Mouse (Mus musculus) hindbrain, postnatal 0 days (tissue): ENCODE measurements around the gene Rtl6. TPM values are rescaled to one million over a fixed set of nuclear protein-coding genes. Genes with fewer than 3 reads are reported as not detected.
A peak's percentile ranks its signal among the peaks of the same experiment; 100 is the strongest.

Source experiments
- ATAC-seq: fragments of 200-750 bp; cut with Nextera tagmentation; 2 replicates; pipeline ENCODE4 v1.8.0; 2017; ENCODE audit warnings: mild to moderate bottlenecking, moderate TSS enrichment, moderate library complexity
- DNase-seq: peaks from one replicate; pipeline ENCODE4 v3.0.0-alpha.2; 2015; ENCODE audit warnings: low spot score
- H3K27ac ChIP-seq: fragments of 300-500 bp; sonication (generic); 2 replicates; pipeline ENCODE4 v1.5.1; 2014; ENCODE audit warnings: mild to moderate bottlenecking
- H3K27me3 ChIP-seq: fragments of 300-500 bp; sonication (generic); 2 replicates; pipeline ENCODE4 v1.6.1; 2014; ENCODE audit warnings: low read length, mixed read lengths; ENCODE audit not compliant: insufficient read depth
- H3K36me3 ChIP-seq: fragments of 300-500 bp; sonication (generic); 2 replicates; pipeline ENCODE4 v1.6.1; 2014; ENCODE audit warnings: low read length, mixed read lengths; ENCODE audit not compliant: insufficient read depth
- H3K4me1 ChIP-seq: fragments of 300-500 bp; sonication (generic); 2 replicates; pipeline ENCODE4 v1.6.1; 2014; ENCODE audit warnings: antibody characterized with exemption, low read length, mixed read lengths; ENCODE audit not compliant: insufficient read depth
- H3K4me2 ChIP-seq: fragments of 300-500 bp; sonication (generic); 2 replicates; pipeline ENCODE4 v1.6.1; 2014; ENCODE audit warnings: low read depth, mild to moderate bottlenecking, low read length, moderate library complexity, mixed read lengths
- H3K4me3 ChIP-seq: fragments of 300-500 bp; sonication (generic); 2 replicates; pipeline ENCODE4 v1.5.1; 2014; ENCODE audit warnings: low read length
- H3K9ac ChIP-seq: fragments of 300-500 bp; sonication (generic); replicated peaks from 2 replicates; pipeline ENCODE4 v1.6.1; 2014; ENCODE audit warnings: mild to moderate bottlenecking, low read length, moderate library complexity, mixed read lengths
- H3K9me3 ChIP-seq: fragments of 300-500 bp; sonication (generic); 2 replicates; pipeline ENCODE4 v1.6.1; 2016; ENCODE audit warnings: low read length, mixed read lengths
- CTCF ChIP-seq: IDR thresholded peaks from 2 replicates; pipeline ENCODE4 v1.5.1; 2016; ENCODE audit warnings: antibody characterized with exemption, control low read depth, low read depth
- WGBS: fragments of 180-500 bp; shearing (Covaris S2); extraction: QIAGEN DNeasy Blood & Tissue Kit; methylation state at CpG from one replicate; pipeline ENCODE4 v1.1.7; 2014; 5-methylcytosine and 5-hydroxymethylcytosine counted together
- polyA plus RNA-seq: library from polyadenylated mRNA; unstranded; fragments of >200 nt; fragmentation: Nextera tagmentation; extraction: Ambion mirVana; gene quantifications from 2 replicates; pipeline ENCODE4 v1.2.1, GENCODE M21; 2015
- total RNA-seq: library from RNA; depleted of rRNA; stranded (reverse); fragments of >200 nt; gene quantifications from 2 replicates; pipeline ENCODE4 v1.2.3, GENCODE M21; 2014; rRNA removed

The Rtl6 gene
- 77.9 and 80.7 TPM in 2 replicates for total RNA-seq
- polyA plus RNA-seq, result 39.1 and 39.9 TPM in 2 replicates

DNA sequence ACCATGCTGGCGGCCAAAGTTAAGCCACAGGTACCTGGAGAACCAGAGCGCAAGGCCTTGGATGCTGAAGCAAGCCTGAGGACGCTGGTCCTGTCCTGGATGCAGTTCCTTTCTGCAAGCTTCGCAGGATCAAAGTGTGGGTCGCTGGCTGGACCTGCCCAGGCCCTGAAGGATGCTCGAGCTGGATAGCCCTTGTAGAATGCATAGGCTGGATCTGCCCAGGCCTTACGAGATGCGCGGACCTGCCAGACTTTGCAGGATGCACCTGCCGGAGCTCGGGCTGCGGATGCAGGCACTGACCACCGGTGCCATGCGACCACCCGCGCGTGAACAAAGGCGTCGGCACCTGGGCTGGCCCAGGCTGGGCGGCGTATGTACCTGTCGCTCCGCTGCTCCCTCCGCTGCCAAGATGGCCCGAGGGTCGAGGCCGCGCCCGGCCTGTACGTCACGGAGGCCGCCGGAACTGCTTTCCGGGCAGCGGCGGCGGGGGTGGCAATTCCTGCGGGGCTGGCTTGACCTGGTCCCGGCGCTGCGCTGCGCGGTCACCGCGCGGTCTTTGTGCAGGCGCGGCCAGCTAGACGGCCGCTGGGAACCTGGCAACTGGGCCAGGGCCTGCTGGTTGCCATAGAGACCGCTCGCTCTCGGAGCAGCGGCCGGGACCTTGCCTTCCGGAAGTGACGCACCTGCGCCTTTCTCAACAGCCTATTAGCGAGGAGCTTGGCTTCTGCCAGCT lies at the start of gene Rtl6:
Gene Rtl6, minus strand, starts transcription at position 635 of the 733 bp plus-strand sequence.
- no peaks in the 10 kb centered on the region; the same call in 1 of the 2 replicates for H3K36me3 ChIP-seq
- peaks cover 8% of the 10 kb centered on the region for H3K4me1 ChIP-seq
- H3K4me3 ChIP-seq, result peak within 1 kb of the TSS; percentile 54
- WGBS, result 11% methylated on average over 47 of the region's 59 CpGs
- peak within 1 kb of the TSS; percentile 74 for H3K9ac ChIP-seq
- no peaks in the 10 kb centered on the region for H3K9me3 ChIP-seq
- H3K4me2 ChIP-seq, result peak within 1 kb of the TSS; percentile 71
- H3K27me3 ChIP-seq, result no peaks in the 10 kb centered on the region; the same call in 1 of the 2 replicates
- DNase-seq, result peak; percentile 96
- H3K27ac ChIP-seq, result peak within 1 kb of the TSS; percentile 89
- TF ChIP-seq CTCF, result no peak
- ATAC-seq, result peak; percentile 96

DNA sequence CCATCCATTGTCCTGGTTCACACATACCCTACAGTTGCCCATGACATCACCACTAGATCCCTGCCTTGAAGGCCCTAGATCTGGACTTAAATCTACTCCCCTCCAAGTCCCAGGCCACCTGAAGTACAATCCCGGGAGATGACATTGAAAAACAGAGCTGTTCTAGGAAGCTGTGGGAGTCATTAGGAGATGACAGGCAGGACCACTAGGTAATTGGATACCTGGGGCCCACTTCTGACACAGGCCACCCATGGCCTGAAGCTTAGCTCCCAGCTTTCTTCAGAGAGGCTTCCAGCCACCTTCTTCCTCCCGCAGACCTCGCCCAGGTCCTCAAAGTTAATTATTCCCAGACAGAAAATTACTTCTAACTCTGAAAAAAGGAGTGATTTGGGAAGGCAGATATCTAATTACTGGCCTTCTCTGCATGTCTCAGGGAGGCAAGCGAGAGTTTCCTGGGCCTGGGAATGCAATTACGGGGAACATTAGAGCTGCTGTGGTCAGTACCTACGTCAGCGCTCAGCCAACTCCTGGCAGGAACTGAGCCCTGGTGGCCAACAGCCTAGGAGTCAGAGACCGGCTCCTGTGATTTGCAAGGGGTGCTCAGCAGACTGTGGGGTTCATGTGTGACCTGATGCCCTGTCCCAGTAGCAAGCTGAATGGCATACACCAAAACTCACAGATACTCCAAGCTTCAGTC lies 45.8 kb upstream of the Rtl6 start:
- ATAC-seq (no peak), DNase-seq (no peak)
- no peak overlapping the region for H3K4me2 ChIP-seq
- WGBS, result 81% methylated on average over 8 of the region's 8 CpGs
- H3K4me3 ChIP-seq, result no peak overlapping the region
- no peaks in the 10 kb centered on the region for H3K9me3 ChIP-seq
- no peaks in the 10 kb centered on the region for H3K27me3 ChIP-seq
- H3K9ac ChIP-seq, result no peak overlapping the region
- no peak overlapping the region for H3K27ac ChIP-seq
- H3K4me1 ChIP-seq, result no peaks in the 10 kb centered on the region
- no peaks in the 10 kb centered on the region for H3K36me3 ChIP-seq
- TF ChIP-seq CTCF, result no peak

DNA sequence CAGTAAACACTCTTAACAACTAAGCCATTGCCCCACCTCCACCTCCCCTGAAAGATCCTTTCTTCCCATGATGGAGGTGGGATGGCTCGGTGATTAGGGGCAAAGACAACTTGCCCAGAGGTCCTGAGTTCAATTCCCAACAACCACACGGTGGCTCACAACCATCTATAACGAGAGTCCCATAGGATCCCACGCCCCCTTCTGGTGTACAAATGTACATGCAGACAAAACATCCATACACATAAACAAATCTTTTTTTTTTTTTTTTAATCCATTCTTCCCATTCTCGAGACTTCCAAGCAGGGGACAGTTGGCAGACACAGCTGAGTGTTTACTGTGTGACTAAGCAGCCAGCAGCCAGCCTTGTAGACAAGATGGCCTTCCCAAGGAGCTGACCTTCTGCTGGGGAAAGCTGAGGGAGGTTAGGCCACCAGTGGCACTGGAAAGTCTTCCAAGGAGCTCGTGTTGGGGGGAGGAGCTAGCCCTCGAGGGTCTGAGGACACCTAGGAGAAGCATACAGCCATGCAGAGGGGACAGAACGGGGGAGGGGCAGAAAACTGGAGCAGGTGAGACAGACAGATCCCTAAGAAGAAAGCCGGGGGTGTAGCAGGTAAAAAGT lies 43.5 kb upstream of the Rtl6 start:
- ATAC-seq, result no peak
- Histone ChIP-seq H3K4me2 (no peak overlapping the region), H3K27me3 (no peaks in the 10 kb centered on the region), H3K4me1 (no peaks in the 10 kb centered on the region), H3K36me3 (no peaks in the 10 kb centered on the region), H3K9ac (no peak overlapping the region), H3K27ac (no peak overlapping the region), H3K9me3 (no peaks in the 10 kb centered on the region), H3K4me3 (no peak overlapping the region)
- TF ChIP-seq CTCF, result no peak; the same call in 1 of the 2 replicates
- WGBS, result 74% methylated on average over 9 of the region's 9 CpGs
- no peak for DNase-seq

DNA sequence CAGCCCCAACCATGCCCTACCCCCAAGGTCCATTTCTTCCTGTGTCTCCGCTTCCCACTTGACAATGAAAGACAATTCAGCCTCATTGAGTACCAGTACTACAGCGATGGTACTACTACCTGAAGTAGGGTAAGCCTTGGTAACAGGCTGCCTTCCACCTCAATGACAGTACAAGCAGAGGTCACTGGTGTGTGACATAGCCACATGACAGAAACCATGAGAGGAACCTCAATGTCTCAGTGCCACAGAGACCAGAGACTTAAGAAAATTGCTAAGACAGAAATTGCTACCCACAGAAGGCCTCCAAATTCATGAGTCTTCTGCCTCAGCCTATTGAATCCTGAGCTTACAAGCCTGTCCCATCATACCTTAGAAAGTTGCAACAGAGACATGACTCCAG lies 41.3 kb upstream of the Rtl6 start:
- H3K4me2 ChIP-seq, result no peak overlapping the region
- no peak for TF ChIP-seq CTCF
- ATAC-seq (no peak), DNase-seq (no peak)
- H3K36me3 ChIP-seq, result no peaks in the 10 kb centered on the region
- 93% methylated on average over 2 of the region's 2 CpGs for WGBS
- H3K27me3 ChIP-seq, result no peaks in the 10 kb centered on the region
- H3K9ac ChIP-seq, result no peak overlapping the region
- H3K9me3 ChIP-seq, result no peaks in the 10 kb centered on the region
- no peak overlapping the region for H3K27ac ChIP-seq
- H3K4me3 ChIP-seq, result no peak overlapping the region
- 0 out of 2 replicates have a peak, but pooled peaks cover 1% of the 10 kb centered on the region for H3K4me1 ChIP-seq

DNA sequence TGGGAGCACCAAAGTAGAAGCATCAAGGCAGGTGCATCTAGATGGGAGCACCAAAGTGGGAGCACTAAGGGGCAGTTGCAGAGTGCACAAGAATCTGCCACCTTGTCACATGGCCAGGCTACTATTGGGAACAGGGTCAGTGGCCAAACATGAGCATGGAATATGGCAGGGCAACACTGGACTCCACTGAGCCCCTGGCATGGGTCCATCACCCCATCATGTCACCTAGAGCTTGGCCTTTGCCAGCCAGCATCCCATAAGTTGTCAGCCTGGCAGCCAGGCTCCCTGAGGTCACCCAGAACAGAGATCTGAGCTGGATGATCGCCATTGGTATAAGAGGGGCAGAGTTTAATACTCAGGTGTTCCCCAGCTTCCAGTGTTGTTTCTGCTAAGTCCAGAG lies 40.2 kb upstream of the Rtl6 start:
- Histone ChIP-seq H3K9me3 (no peaks in the 10 kb centered on the region), H3K4me3 (no peak overlapping the region), H3K36me3 (no peaks in the 10 kb centered on the region), H3K27ac (no peak overlapping the region), H3K9ac (no peak overlapping the region), H3K4me2 (no peak overlapping the region), H3K4me1 (peaks cover 10% of the 10 kb centered on the region; the same call in 1 of the 2 replicates), H3K27me3 (no peaks in the 10 kb centered on the region)
- ATAC-seq (no peak), DNase-seq (no peak)
- WGBS, result 80% methylated on average over 1 of the region's 1 CpGs
- no peak for TF ChIP-seq CTCF

DNA sequence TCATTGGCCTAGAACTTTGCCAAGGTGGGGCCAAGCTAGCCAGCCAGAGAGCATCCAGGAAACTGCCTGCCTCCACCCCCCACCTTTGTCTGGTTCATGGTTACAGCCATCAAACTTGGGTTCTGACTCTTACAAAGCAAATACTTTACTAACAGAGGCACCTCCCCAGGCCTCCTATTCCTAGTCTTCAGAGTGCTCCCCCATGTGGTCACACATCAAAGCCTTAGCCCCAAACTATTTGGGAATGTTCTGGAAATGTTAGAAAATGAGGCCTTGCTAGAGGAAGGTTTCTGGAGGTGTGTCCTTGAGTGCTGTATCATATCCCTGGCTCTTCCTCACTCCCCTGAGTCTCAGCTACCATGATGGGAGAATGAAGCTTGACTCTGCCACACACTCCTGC lies 39.4 kb upstream of the Rtl6 start:
- no peaks in the 10 kb centered on the region for H3K36me3 ChIP-seq
- no peak for DNase-seq
- ATAC-seq, result no peak

More for the DNA sequence above, 39.4 kb upstream of the Rtl6 start:
- H3K4me2 ChIP-seq, result no peak overlapping the region
- peaks cover 11% of the 10 kb centered on the region; the same call in 1 of the 2 replicates for H3K4me1 ChIP-seq
- no peak overlapping the region for H3K27ac ChIP-seq
- TF ChIP-seq CTCF, result peak; percentile 52
- no peaks in the 10 kb centered on the region for H3K9me3 ChIP-seq
- H3K27me3 ChIP-seq, result no peaks in the 10 kb centered on the region
- H3K9ac ChIP-seq, result no peak overlapping the region
- no peak overlapping the region for H3K4me3 ChIP-seq
